Comparison of ENCODE assay signal across 24 mouse cellular contexts in genomic region chr14:16677081-16677480, GRCm38 (mm10).
DNase-seq lines count a peak whose midpoint lies in the region; ATAC-seq and TF ChIP-seq lines count a peak whose summit lies in the region.
"Had no signal": no experiment of that assay in that cellular context is flagged by ENCODE, and none has a peak within 500 bp of the region (broad histone marks: within the 10 kb centered on the region; RNA-seq: fewer than 3 reads in every experiment).

No protein-coding gene starts in this region.

- no peaks in the 10 kb centered on the region for H3K27me3 ChIP-seq in kidney, adult 2 months (replicated peaks; ENCODE audit: control insufficient read depth, insufficient read depth, low read length)
- no peaks in the 10 kb centered on the region for H3K27me3 ChIP-seq in kidney, embryonic 16.5 days (ENCODE audit: insufficient read depth, low read length)
- H3K27me3 ChIP-seq in Patski: no peaks in the 10 kb centered on the region
- H3K27me3 ChIP-seq: embryonic facial prominence, embryonic 13.5 days; embryonic facial prominence, embryonic 15.5 days; forebrain, embryonic 12.5 days had no signal

- in situ Hi-C loops in Patski (cut with MboI; ENCODE audit: low pct_unique_long_range_greater_than_20kb): no loop called here

- TF ChIP-seq POLR2A in kidney, adult 2 months (IDR thresholded peaks at IDR 0.05; ENCODE audit: low read depth, low read length): no peak

- POLR2A ChIA-PET in Patski (lab: Charles Lee): no interaction called here

- CTCF ChIA-PET in Patski (lab: Charles Lee): interaction anchor here (1.2 kb wide), 1 partner anchor 76 kb away, joined by 3 read pairs; no protein-coding TSS in a partner anchor

- H3K27ac ChIP-seq in kidney, adult 2 months (ENCODE audit: insufficient read depth, low read depth, low read length): no peak overlapping the region
- no peak overlapping the region for H3K27ac ChIP-seq in kidney, embryonic 16.5 days (ENCODE audit: low read length)
- H3K27ac ChIP-seq: embryonic facial prominence, embryonic 13.5 days; embryonic facial prominence, embryonic 15.5 days; forebrain, embryonic 10.5 days; forebrain, embryonic 12.5 days had no signal

- TF ChIP-seq CTCF in kidney, adult 2 months (conservative IDR thresholded peaks at IDR 0.05; ENCODE audit: insufficient read depth, insufficient read length, low read depth, low read length): no peak
- no peak for TF ChIP-seq CTCF in Patski (IDR thresholded peaks at IDR 0.05)

- no peaks in the 10 kb centered on the region for H3K36me3 ChIP-seq in kidney, adult 2 months (ENCODE audit: control insufficient read depth, insufficient read depth, low read length)
- no peaks in the 10 kb centered on the region for H3K36me3 ChIP-seq in kidney, embryonic 16.5 days (ENCODE audit: insufficient read depth, low read length)
- H3K36me3 ChIP-seq: embryonic facial prominence, embryonic 13.5 days; embryonic facial prominence, embryonic 15.5 days; forebrain, embryonic 10.5 days; forebrain, embryonic 12.5 days had no signal

- H3K4me2 ChIP-seq in kidney, embryonic 16.5 days (replicated peaks; ENCODE audit: low read depth, low read length): no peak overlapping the region
- H3K4me2 ChIP-seq: embryonic facial prominence, embryonic 13.5 days; embryonic facial prominence, embryonic 15.5 days; forebrain, embryonic 12.5 days had no signal

- no peaks in the 10 kb centered on the region for H3K9me3 ChIP-seq in kidney, embryonic 16.5 days (ENCODE audit: low read length)
- H3K9me3 ChIP-seq: embryonic facial prominence, embryonic 13.5 days; embryonic facial prominence, embryonic 15.5 days; forebrain, embryonic 10.5 days; forebrain, embryonic 12.5 days had no signal

- no peak overlapping the region for H3K4me3 ChIP-seq in kidney, adult 2 months (ENCODE audit: insufficient read depth, low read depth, low read length)
- no peak overlapping the region for H3K4me3 ChIP-seq in kidney, embryonic 16.5 days (ENCODE audit: low read length)
- H3K4me3 ChIP-seq: embryonic facial prominence, embryonic 13.5 days; embryonic facial prominence, embryonic 15.5 days; erythroblast, embryonic 14.5 days; forebrain, embryonic 10.5 days; forebrain, embryonic 12.5 days had no signal

- ATAC-seq in kidney, embryonic 16.5 days (ENCODE audit: low FRiP score, low TSS enrichment): no peak; the same call in 1 of the 2 replicates
- ATAC-seq in Patski: peak; percentile 35
- ATAC-seq: forebrain, embryonic 14.5 days; forebrain, embryonic 16.5 days had no signal

- peak; percentile 14 for DNase-seq in kidney, adult 2 months
- DNase-seq in kidney, adult 9 months: no peak
- peak; percentile 9 for DNase-seq in kidney, postnatal 14 days
- DNase-seq in 3T3-L1 (ENCODE audit: low read depth, low spot score) (peak; percentile 40), Patski (ENCODE audit: low read depth, low spot score) (no peak)
- no peak for DNase-seq in thymus, postnatal 14 days
- DNase-seq in cerebellum, adult 18-20 months: no peak
- DNase-seq: adrenal gland, adult 8-10 months; adrenal gland, postnatal 14 days; adrenal gland, postnatal 36 days; cerebellum, adult 11-12 months; cerebellum, adult 8-10 months; cerebellum, adult 9-11 months; cerebellum, postnatal 14 days; cerebellum, postnatal 36 days; embryo, embryonic 11 days had no signal

- no peak overlapping the region for H3K9ac ChIP-seq in kidney, embryonic 16.5 days (replicated peaks; ENCODE audit: low read length)
- H3K9ac ChIP-seq: embryonic facial prominence, embryonic 13.5 days; embryonic facial prominence, embryonic 15.5 days; forebrain, embryonic 12.5 days had no signal

- no peaks in the 10 kb centered on the region for H3K4me1 ChIP-seq in kidney, adult 2 months (ENCODE audit: control insufficient read depth, insufficient read depth, low read length)
- H3K4me1 ChIP-seq in kidney, embryonic 16.5 days (ENCODE audit: insufficient read depth, low read length): no peaks in the 10 kb centered on the region
- H3K4me1 ChIP-seq: embryonic facial prominence, embryonic 13.5 days; embryonic facial prominence, embryonic 15.5 days; forebrain, embryonic 10.5 days; forebrain, embryonic 12.5 days had no signal

Comparison
In these comparisons a context has a peak if more than half of its experiments do, and no peak if none do; other contexts are left out.
1. DNase-seq: peak in kidney, adult 2 months (single experiment), kidney, postnatal 14 days (single experiment) and 3T3-L1 (single experiment); none in kidney, adult 9 months (single experiment), Patski (single experiment), thymus, postnatal 14 days (single experiment) and cerebellum, adult 18-20 months (0 of 2).